Mouse (Mus musculus): ENCODE data around the gene Irak3. TPM values are rescaled to one million over a fixed set of nuclear protein-coding genes. Genes with fewer than 3 reads are reported as not detected.
A peak's percentile ranks its signal among the peaks of the same experiment; 100 is the strongest.
"Not testable (repeated sequence)": the region's sequence is repeated elsewhere in the genome, so short reads cannot be mapped to it uniquely, and the experiment has no call there.

Irak3 gene
- polyA plus RNA-seq, 1 experiment from 2014 or later = 0.75 TPM

DNA sequence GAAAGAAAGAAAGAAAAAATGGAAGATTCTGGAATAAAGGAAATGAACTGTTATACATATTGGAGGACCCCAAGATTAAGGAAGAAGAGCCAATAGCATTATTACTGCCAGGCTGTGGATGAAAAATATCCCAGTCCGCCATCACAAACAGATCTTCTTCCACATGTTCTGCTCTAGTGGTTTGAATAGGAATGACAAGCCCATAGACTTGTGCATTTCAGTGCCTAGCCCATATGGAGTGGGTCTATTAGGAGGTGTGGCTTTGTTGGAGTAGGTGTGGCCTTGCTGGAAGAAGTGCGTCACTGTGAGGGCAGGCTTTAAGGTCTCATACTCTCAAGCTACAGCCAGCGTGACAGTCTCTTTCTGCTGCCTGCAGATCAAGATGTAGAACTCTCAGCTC, 78.2 kb downstream of the Irak3 start:
- Histone ChIP-seq H3K36me3 (ENCODE audit: control insufficient read depth, insufficient read depth, low read length) (no peaks in the 10 kb centered on the region), H3K27me3 (ENCODE audit: control insufficient read depth, insufficient read depth, low read length) (no peaks in the 10 kb centered on the region; the same call in 1 of the 2 replicates), H3K4me3 (ENCODE audit: low read depth, low read length) (no peak overlapping the region), H3K27ac (replicated peaks) (no peak overlapping the region), H3K4me1 (replicated peaks; ENCODE audit: control insufficient read depth, insufficient read depth) (no peaks in the 10 kb centered on the region), H3K4me2 (replicated peaks; ENCODE audit: low read depth) (no peak overlapping the region), H3K9ac (ENCODE audit: low read length) (no peak overlapping the region), H3K9me3 (ENCODE audit: control insufficient read depth, low read length) (no peaks in the 10 kb centered on the region)
- no peak for ATAC-seq (ENCODE audit: low FRiP score, low TSS enrichment)
- 88% methylated on average over 3 of the region's 3 CpGs for WGBS
- no peak for DNase-seq (ENCODE audit: low spot score)
- no peak for TF ChIP-seq EP300 (optimal IDR thresholded peaks at IDR 0.05)
- no peak for TF ChIP-seq CTCF (IDR thresholded peaks at IDR 0.05; ENCODE audit: low read depth)

DNA sequence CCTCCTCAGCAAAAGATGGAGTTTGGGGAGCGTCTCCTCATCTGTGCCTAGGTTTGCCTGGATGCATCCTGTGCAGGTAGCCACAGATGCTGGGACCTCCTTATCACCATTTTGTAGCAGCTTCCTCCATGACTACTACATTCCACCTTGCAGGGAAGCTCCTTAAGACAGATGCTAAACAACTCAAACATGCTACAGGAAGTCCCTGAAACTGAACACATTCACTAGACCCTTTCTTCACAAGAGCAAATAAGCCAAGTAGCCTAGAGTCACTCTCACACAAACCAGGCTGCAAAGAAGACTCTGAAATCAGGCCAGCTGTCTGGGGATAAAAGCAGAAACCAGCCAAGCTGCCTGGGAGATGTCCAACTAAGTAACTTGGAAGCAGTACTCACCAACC, 86.7 kb downstream of the Irak3 start:
- Histone ChIP-seq H3K36me3 (ENCODE audit: control insufficient read depth, insufficient read depth, low read length) (no peaks in the 10 kb centered on the region), H3K4me2 (replicated peaks; ENCODE audit: low read depth) (no peak overlapping the region), H3K9ac (ENCODE audit: low read length) (no peak overlapping the region), H3K4me3 (ENCODE audit: low read depth, low read length) (no peak overlapping the region), H3K9me3 (ENCODE audit: control insufficient read depth, low read length) (no peaks in the 10 kb centered on the region), H3K27ac (replicated peaks) (no peak overlapping the region), H3K4me1 (replicated peaks; ENCODE audit: control insufficient read depth, insufficient read depth) (no peaks in the 10 kb centered on the region), H3K27me3 (ENCODE audit: control insufficient read depth, insufficient read depth, low read length) (no peaks in the 10 kb centered on the region)
- DNase-seq (ENCODE audit: low spot score) (no peak), ATAC-seq (ENCODE audit: low FRiP score, low TSS enrichment) (no peak)
- 100% methylated on average over 1 of the region's 1 CpGs for WGBS
- TF ChIP-seq CTCF (IDR thresholded peaks at IDR 0.05; ENCODE audit: low read depth) = no peak

DNA sequence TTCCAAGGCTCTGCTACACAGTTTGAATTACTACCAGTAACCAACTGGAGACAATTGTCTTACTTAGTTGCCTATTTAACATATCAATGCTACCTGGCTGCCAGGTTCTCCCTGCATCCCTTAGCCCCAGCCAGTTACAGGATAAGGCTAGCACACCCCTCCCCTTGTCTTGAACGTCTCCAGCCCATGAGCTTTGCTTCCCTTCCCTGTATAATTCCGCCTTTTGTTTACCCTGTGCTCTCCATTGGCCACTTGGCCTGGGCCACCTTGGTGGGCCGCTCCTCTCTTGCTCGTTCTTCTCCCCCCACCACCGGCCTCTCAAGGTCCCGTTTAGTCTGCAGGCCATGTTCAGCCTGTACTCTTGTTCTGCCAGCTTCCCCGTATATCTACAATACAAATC, 87.4 kb downstream of the Irak3 start:
- no peak for DNase-seq (ENCODE audit: low spot score)
- H3K4me3 ChIP-seq (ENCODE audit: low read depth, low read length) = no peak overlapping the region
- no peak for TF ChIP-seq EP300 (optimal IDR thresholded peaks at IDR 0.05)
- no peak for TF ChIP-seq CTCF (IDR thresholded peaks at IDR 0.05; ENCODE audit: low read depth)
- H3K4me1 ChIP-seq (replicated peaks; ENCODE audit: control insufficient read depth, insufficient read depth) = no peaks in the 10 kb centered on the region
- H3K9ac ChIP-seq (ENCODE audit: low read length) = no peak overlapping the region
- H3K36me3 ChIP-seq (ENCODE audit: control insufficient read depth, insufficient read depth, low read length) = no peaks in the 10 kb centered on the region
- H3K27ac ChIP-seq (replicated peaks) = no peak overlapping the region
- no peaks in the 10 kb centered on the region for H3K9me3 ChIP-seq (ENCODE audit: control insufficient read depth, low read length)
- WGBS = 65% methylated on average over 7 of the region's 7 CpGs
- no peak for ATAC-seq (ENCODE audit: low FRiP score, low TSS enrichment)
- no peaks in the 10 kb centered on the region for H3K27me3 ChIP-seq (ENCODE audit: control insufficient read depth, insufficient read depth, low read length)
- H3K4me2 ChIP-seq (replicated peaks; ENCODE audit: low read depth) = no peak overlapping the region

DNA sequence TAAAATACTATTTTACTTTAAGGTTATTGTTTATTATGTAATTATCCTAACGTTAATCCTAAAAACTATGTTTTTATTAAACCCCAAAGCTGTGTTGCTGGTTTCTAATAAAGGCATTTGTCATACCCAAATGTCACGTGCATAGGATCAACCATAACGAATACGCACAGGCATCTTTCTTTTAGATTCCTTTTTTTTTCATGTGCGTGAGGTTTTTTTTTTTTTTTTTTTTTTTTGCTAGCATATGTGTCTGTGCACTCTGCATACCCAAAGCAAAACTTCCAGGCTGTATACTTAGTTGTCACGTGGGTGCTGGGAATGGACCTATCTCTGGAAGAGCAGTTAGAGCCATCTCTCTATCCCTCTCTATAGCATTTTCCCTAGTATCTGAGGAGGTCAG, 88.0 kb downstream of the Irak3 start:
- 85% methylated on average over 6 of the region's 6 CpGs for WGBS
- H3K27ac ChIP-seq (replicated peaks) = no peak overlapping the region
- no peaks in the 10 kb centered on the region for H3K27me3 ChIP-seq (ENCODE audit: control insufficient read depth, insufficient read depth, low read length)
- H3K4me2 ChIP-seq (replicated peaks; ENCODE audit: low read depth) = no peak overlapping the region
- no peaks in the 10 kb centered on the region for H3K4me1 ChIP-seq (replicated peaks; ENCODE audit: control insufficient read depth, insufficient read depth)
- no peaks in the 10 kb centered on the region for H3K36me3 ChIP-seq (ENCODE audit: control insufficient read depth, insufficient read depth, low read length)
- ATAC-seq (ENCODE audit: low FRiP score, low TSS enrichment) (no peak), DNase-seq (ENCODE audit: low spot score) (no peak)
- H3K4me3 ChIP-seq (ENCODE audit: low read depth, low read length) = no peak overlapping the region
- H3K9me3 ChIP-seq (ENCODE audit: control insufficient read depth, low read length) = no peaks in the 10 kb centered on the region
- TF ChIP-seq EP300 (optimal IDR thresholded peaks at IDR 0.05) = no peak
- H3K9ac ChIP-seq (ENCODE audit: low read length) = no peak overlapping the region

DNA sequence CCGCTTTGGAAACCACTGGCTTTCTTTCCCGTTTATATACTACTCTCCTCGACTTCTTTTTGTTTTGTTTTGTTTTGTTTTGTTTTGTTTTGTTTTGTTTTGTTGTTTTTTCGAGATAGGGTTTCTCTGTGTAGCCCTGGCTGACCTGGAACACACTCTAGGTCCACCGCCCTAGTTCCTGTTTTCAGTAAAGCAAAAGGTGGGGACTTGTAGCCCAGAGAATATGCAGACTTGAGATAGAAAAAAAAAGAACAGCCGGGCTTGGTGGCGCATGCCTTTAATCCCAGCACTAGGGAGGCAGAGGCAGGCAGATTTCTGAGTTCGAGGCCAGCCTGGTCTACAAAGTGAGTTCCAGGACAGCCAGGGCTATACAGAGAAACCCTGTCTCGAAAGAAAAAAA, 88.4 kb downstream of the Irak3 start:
- Histone ChIP-seq H3K4me2 (replicated peaks; ENCODE audit: low read depth) (peak overlapping the region; percentile 74), H3K4me3 (ENCODE audit: low read depth, low read length) (peak overlapping the region; percentile 60)
- not testable (repeated sequence) for H3K9me3 ChIP-seq (ENCODE audit: control insufficient read depth, low read length); ATAC-seq (ENCODE audit: low FRiP score, low TSS enrichment); H3K27me3 ChIP-seq (ENCODE audit: control insufficient read depth, insufficient read depth, low read length); H3K36me3 ChIP-seq (ENCODE audit: control insufficient read depth, insufficient read depth, low read length); H3K4me1 ChIP-seq (replicated peaks; ENCODE audit: control insufficient read depth, insufficient read depth); H3K9ac ChIP-seq (ENCODE audit: low read length); DNase-seq (ENCODE audit: low spot score); H3K27ac ChIP-seq (replicated peaks)
- WGBS = 60% methylated on average over 9 of the region's 9 CpGs

DNA sequence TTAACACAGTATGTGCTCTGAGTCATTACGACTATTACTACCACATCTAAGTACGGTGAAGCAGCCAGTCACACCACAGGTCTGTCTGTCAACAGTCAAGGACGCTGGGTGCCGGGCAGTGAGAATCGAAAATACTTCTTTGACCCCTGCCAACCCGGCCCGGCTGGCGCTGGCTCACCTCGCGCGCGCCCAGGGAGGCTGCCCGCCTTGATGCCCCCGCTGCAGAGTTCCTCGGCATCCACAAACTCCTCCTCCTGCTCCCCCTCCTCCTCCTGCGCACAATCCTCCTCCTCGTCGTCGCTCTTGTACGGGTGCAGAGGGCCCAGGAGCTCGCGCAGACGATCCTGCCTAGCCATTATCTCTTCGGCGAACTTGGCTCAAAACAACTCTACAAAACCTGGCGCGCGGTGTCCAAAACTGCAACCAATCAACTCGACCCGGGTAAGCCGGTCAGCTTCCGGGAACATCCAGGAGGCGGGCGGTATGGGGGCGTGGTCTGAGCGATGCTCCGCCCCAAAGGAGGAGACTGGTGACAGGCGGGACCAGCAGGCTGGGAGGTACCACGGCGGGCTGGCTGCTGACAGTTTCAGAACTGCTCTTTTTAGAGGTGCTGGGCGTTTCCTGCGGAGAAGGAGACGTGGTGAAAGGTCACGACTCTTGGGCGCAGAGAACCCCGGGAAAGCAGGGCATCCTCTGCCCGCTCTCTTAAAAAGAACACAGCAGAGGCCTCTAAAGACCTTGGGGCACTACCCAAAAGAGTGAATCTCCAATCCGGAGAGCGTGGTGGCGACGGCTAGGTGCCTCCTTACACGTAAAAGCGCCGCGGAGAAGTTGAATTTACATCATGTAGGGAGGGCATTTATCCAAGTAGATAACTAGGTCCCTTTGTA, 89.2 kb downstream of the Irak3 start, which contains the start of gene Helb:
Gene Helb (minus strand): TSS at position 481 of the 890 bp plus-strand sequence.
- DNase-seq (ENCODE audit: low spot score) = peak; percentile 99
- no peaks in the 10 kb centered on the region for H3K9me3 ChIP-seq (ENCODE audit: control insufficient read depth, low read length)
- peak within 1 kb of the TSS; percentile 74 for H3K4me2 ChIP-seq (replicated peaks; ENCODE audit: low read depth)
- TF ChIP-seq EP300 (optimal IDR thresholded peaks at IDR 0.05) = no peak
- no peak for TF ChIP-seq CTCF (IDR thresholded peaks at IDR 0.05; ENCODE audit: low read depth)
- WGBS = under 1% methylated on average over 55 of the region's 55 CpGs
- peak within 1 kb of the TSS; percentile 60 for H3K4me3 ChIP-seq (ENCODE audit: low read depth, low read length)
- H3K4me1 ChIP-seq (replicated peaks; ENCODE audit: control insufficient read depth, insufficient read depth) = no peaks in the 10 kb centered on the region
- no peaks in the 10 kb centered on the region for H3K27me3 ChIP-seq (ENCODE audit: control insufficient read depth, insufficient read depth, low read length)
- H3K9ac ChIP-seq (ENCODE audit: low read length) = peak within 1 kb of the TSS; percentile 72
- H3K36me3 ChIP-seq (ENCODE audit: control insufficient read depth, insufficient read depth, low read length) = no peaks in the 10 kb centered on the region; the same call in 1 of the 2 replicates
- peak within 1 kb of the TSS; percentile 86 for H3K27ac ChIP-seq (replicated peaks)
- peak; percentile 100 for ATAC-seq (ENCODE audit: low FRiP score, low TSS enrichment)

All from stomach, postnatal 0 days (tissue).